Mouse (Mus musculus) limb, embryonic 14.5 days (tissue): ENCODE measurements around the gene Tpm3. TPM values are rescaled to one million over a fixed set of nuclear protein-coding genes. Genes with fewer than 3 reads are reported as not detected.
A peak's percentile ranks its signal among the peaks of the same experiment; 100 is the strongest.

Source experiments
- ATAC-seq: fragments of 200-750 bp; cut with Nextera tagmentation; 2 replicates; pipeline ENCODE4 v1.8.0; 2017; ENCODE audit warnings: low read depth, moderate number of reproducible peaks, moderate TSS enrichment; ENCODE audit not compliant: low FRiP score
- DNase-seq: peaks from one replicate; pipeline ENCODE4 v3.0.0-alpha.2; 2015; ENCODE audit warnings: low spot score
- H3K27ac ChIP-seq: fragments of 300-500 bp; sonication (generic); replicated peaks from 2 replicates; pipeline ENCODE4 v1.5.1; 2014; ENCODE audit warnings: low read depth, mild to moderate bottlenecking, low read length, moderate library complexity, mixed read lengths
- H3K27me3 ChIP-seq: fragments of 300-500 bp; sonication (generic); 2 replicates; pipeline ENCODE4 v1.6.1; 2014; ENCODE audit warnings: low read length, mixed read lengths; ENCODE audit not compliant: control insufficient read depth, insufficient read depth
- H3K36me3 ChIP-seq: fragments of 300-500 bp; sonication (generic); 2 replicates; pipeline ENCODE4 v1.6.1; 2014; ENCODE audit warnings: mild to moderate bottlenecking, low read length, moderate library complexity, mixed read lengths; ENCODE audit not compliant: control insufficient read depth, insufficient read depth
- H3K4me1 ChIP-seq: fragments of 300-500 bp; sonication (generic); 2 replicates; pipeline ENCODE4 v1.6.1; 2014; ENCODE audit warnings: antibody characterized with exemption, low read length, mixed read lengths; ENCODE audit not compliant: control insufficient read depth, insufficient read depth
- H3K4me2 ChIP-seq: fragments of 300-500 bp; sonication (generic); replicated peaks from 2 replicates; pipeline ENCODE4 v1.6.1; 2014; ENCODE audit warnings: low read depth, mild to moderate bottlenecking, low read length, moderate library complexity; ENCODE audit not compliant: severe bottlenecking
- H3K4me3 ChIP-seq: fragments of 300-500 bp; sonication (generic); replicated peaks from 2 replicates; pipeline ENCODE4 v1.5.1; 2014; ENCODE audit warnings: low read length
- H3K9ac ChIP-seq: fragments of 300-500 bp; sonication (generic); 2 replicates; pipeline ENCODE4 v1.6.1; 2014; ENCODE audit warnings: mild to moderate bottlenecking, low read depth, low read length, moderate library complexity; ENCODE audit not compliant: severe bottlenecking
- H3K9me3 ChIP-seq: fragments of 300-500 bp; sonication (generic); 2 replicates; pipeline ENCODE4 v1.6.1; 2016; ENCODE audit warnings: low read length; ENCODE audit not compliant: control insufficient read depth
- POLR2A ChIP-seq: fragments of 200-500 bp; IDR thresholded peaks from 2 replicates; pipeline ENCODE4 v1.8.0; 2012; ENCODE audit warnings: inconsistent platforms, mild to moderate bottlenecking, moderate library complexity, borderline replicate concordance; ENCODE audit not compliant: insufficient read depth, insufficient read length; ENCODE audit errors: extremely low read depth
- WGBS: fragments of 180-500 bp; shearing (Covaris S2); extraction: QIAGEN DNeasy Blood & Tissue Kit; methylation state at CpG from one replicate; pipeline ENCODE4 v1.1.7; 2014; 5-methylcytosine and 5-hydroxymethylcytosine counted together
- polyA plus RNA-seq, 2 experiments: library from polyadenylated mRNA; depleted of rRNA in 1 of 2; stranded (reverse) in 1 of 2; unstranded in 1 of 2; fragments of >200 nt; fragmentation: Nextera tagmentation in 1 of 2; extraction: Ambion mirVana in 1 of 2; gene quantifications; 2 replicates each; pipeline versions ENCODE4 v1.2.1 to v1.2.3; 2012 to 2014

Tpm3 gene
- polyA plus RNA-seq (2012; rRNA removed) = 258 and 269 TPM in 2 replicates
- polyA plus RNA-seq (2014; fragmentation: Nextera tagmentation; extraction: Ambion mirVana) = 436 and 464 TPM in 2 replicates

GRCm38 (mm10) chr3:90072294-90072693 lies at the start of gene Tpm3:
TSS of gene Tpm3 (plus strand) at chr3:90072649.
- H3K4me1 ChIP-seq = no peaks in the 10 kb centered on the region
- no peak for ATAC-seq
- H3K27ac ChIP-seq = no peak within 1 kb of the TSS
- no peak for DNase-seq
- WGBS = 70% methylated on average over 4 of the region's 4 CpGs
- H3K4me3 ChIP-seq = no peak within 1 kb of the TSS
- no peak for TF ChIP-seq POLR2A
- no peaks in the 10 kb centered on the region for H3K36me3 ChIP-seq
- H3K27me3 ChIP-seq = no peaks in the 10 kb centered on the region
- no peak within 1 kb of the TSS for H3K9ac ChIP-seq
- H3K4me2 ChIP-seq = no peak within 1 kb of the TSS
- no peaks in the 10 kb centered on the region for H3K9me3 ChIP-seq

DNA sequence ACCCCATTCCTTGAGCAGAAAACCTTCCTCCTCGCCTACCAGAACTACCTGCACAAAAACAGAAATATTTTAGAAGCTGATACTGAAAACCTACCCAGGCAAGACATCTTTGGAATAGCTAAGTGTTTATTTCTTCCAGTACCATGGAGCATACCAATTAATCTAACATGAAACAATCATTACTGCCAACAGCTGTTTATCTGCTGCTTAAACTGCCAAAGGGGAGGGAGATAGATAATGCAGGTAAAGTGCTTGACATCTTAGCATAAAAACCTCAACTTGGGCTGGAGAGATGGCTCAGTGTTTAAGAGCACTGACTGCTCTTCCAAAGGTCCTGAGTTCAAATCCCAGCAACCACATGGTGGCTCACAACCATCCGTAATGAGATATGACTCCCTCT lies 37.8 kb upstream of the Tpm3 start:
- no peaks in the 10 kb centered on the region for H3K4me1 ChIP-seq
- no peak for ATAC-seq
- no peak overlapping the region for H3K27ac ChIP-seq
- no peak overlapping the region for H3K4me3 ChIP-seq
- no peak for TF ChIP-seq POLR2A
- H3K36me3 ChIP-seq = peaks cover 91% of the 10 kb centered on the region
- DNase-seq = no peak
- WGBS = 90% methylated on average over 2 of the region's 2 CpGs
- no peaks in the 10 kb centered on the region for H3K27me3 ChIP-seq
- H3K9ac ChIP-seq = no peak overlapping the region
- no peaks in the 10 kb centered on the region for H3K9me3 ChIP-seq
- H3K4me2 ChIP-seq = no peak overlapping the region

GRCm38 (mm10) chr3:90036263-90036662 lies 36.2 kb upstream of the Tpm3 start:
- no peak overlapping the region for H3K4me2 ChIP-seq
- no peak overlapping the region for H3K4me3 ChIP-seq
- ATAC-seq (no peak), DNase-seq (no peak)
- no peaks in the 10 kb centered on the region for H3K9me3 ChIP-seq
- H3K36me3 ChIP-seq = peaks cover 90% of the 10 kb centered on the region
- H3K27ac ChIP-seq = no peak overlapping the region
- no peak for TF ChIP-seq POLR2A
- 92% methylated on average over 1 of the region's 1 CpGs for WGBS
- H3K4me1 ChIP-seq = no peaks in the 10 kb centered on the region
- no peak overlapping the region for H3K9ac ChIP-seq
- no peaks in the 10 kb centered on the region for H3K27me3 ChIP-seq

DNA sequence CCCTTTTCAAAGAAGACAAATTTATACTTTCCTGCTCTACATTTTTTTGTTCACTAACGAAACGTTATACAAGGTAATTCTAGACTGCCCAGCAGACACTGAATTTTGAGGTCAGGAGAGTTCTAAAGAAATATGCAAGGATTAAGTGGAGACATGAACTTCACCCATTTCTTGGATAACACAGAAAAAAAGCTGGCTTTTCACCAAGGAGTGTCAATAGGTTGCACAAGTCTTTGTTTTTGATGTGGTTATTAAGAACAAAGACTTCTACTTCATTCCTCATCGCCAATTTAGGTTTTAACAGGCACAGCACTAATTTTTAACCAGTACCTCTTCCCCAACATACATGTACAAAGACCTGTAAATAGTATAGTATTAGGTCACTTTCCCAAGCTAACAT lies 22.8 kb upstream of the Tpm3 start:
- DNase-seq (no peak), ATAC-seq (no peak)
- no peak overlapping the region for H3K4me2 ChIP-seq
- no peaks in the 10 kb centered on the region for H3K27me3 ChIP-seq
- no peak overlapping the region for H3K27ac ChIP-seq
- H3K36me3 ChIP-seq = peaks cover 30% of the 10 kb centered on the region
- H3K4me1 ChIP-seq = peaks cover 19% of the 10 kb centered on the region
- WGBS = 66% methylated on average over 3 of the region's 3 CpGs
- no peak for TF ChIP-seq POLR2A
- no peak overlapping the region for H3K4me3 ChIP-seq
- no peak overlapping the region for H3K9ac ChIP-seq
- no peaks in the 10 kb centered on the region for H3K9me3 ChIP-seq

DNA sequence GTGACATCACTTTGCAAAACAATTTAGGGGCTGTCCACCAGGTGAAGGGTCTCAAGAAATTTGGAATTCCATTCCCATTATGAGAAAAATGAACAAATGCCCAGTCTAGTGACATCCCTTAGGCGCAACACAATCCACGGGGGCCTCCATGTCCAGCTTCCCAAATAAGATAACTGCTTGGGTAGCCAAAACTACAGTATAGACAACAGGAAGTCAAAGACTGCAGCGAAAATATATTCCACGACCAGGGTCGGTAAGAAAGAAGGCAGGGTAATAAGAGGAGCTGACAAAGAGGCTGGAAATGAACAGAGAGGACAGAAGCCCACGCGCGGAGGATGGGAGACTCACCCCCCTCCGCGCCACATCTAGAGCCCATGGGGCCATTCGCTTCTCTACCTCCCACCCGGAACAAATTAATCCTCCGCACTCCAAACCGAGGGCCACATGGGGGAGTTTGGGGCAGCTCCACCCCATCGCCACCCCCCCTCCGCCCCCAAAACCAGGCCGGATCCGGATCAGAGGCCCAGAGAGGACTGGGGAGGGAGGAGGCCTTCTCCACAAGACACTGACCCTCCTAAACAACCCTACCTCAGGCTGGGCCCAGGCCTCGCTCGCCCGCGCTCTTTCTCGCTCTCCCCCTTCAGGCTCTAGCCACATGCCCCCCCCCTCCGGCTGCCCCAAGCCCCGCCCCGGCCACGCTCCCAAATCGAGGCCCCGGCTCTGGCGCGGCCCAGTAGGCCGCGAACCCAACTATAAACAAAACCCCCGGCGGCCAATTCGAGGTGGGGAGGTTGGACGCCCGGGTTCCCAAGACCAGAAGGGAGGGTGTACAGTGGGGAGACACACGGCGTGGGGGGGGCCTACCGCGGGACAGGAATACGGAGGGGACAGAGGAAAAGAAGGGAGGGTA lies 20.8 kb upstream of the Tpm3 start, which contains the start of gene 4933434E20Rik:
Gene 4933434E20Rik, plus strand, starts transcription at position 196 of the 910 bp plus-strand sequence.
- Histone ChIP-seq H3K9me3 (no peaks in the 10 kb centered on the region), H3K4me1 (peaks cover 19% of the 10 kb centered on the region), H3K36me3 (peaks cover 30% of the 10 kb centered on the region), H3K27ac (peak within 1 kb of the TSS; percentile 88), H3K9ac (peak within 1 kb of the TSS; percentile 83), H3K27me3 (no peaks in the 10 kb centered on the region), H3K4me3 (peak within 1 kb of the TSS; percentile 85), H3K4me2 (peak within 1 kb of the TSS; percentile 74)
- DNase-seq (peak; percentile 48), ATAC-seq (peak; percentile 56)
- no peak for TF ChIP-seq POLR2A
- WGBS = under 1% methylated on average over 37 of the region's 43 CpGs
